Mouse (Mus musculus): ENCODE data around the gene Bad.
"Not testable (repeated sequence)": the region's sequence is repeated elsewhere in the genome, so short reads cannot be mapped to it uniquely, and the experiment has no call there.

Gene Bad

GRCm38 (mm10) chr19:6941372-6942248 lies at the start of gene Bad:
Gene Bad (plus strand): TSS chr19:6941861.
- peak; percentile 92 to 96 for DNase-seq (ENCODE audit: low spot score in 2 of 2)

GRCm38 (mm10) chr19:6892512-6892911 lies 49.1 kb upstream of the Bad start:
- no peak for DNase-seq (ENCODE audit: low spot score in 2 of 2)

- no peak for DNase-seq (ENCODE audit: low spot score in 2 of 2)
Measured at GRCm38 (mm10) chr19:6893731-6894451, 47.8 kb upstream of the Bad start.

GRCm38 (mm10) chr19:6895608-6896305 lies 45.9 kb upstream of the Bad start:
- DNase-seq (ENCODE audit: low spot score in 2 of 2) = not testable (repeated sequence)

GRCm38 (mm10) chr19:6899641-6900040 lies 42.0 kb upstream of the Bad start:
- no peak for DNase-seq (ENCODE audit: low spot score in 2 of 2)

- DNase-seq (ENCODE audit: low spot score in 2 of 2) = no peak
Measured at GRCm38 (mm10) chr19:6903031-6903430, 38.6 kb upstream of the Bad start.

GRCm38 (mm10) chr19:6904846-6905245 lies 36.8 kb upstream of the Bad start:
- DNase-seq (ENCODE audit: low spot score in 2 of 2) = no peak

GRCm38 (mm10) chr19:6905498-6906159 lies 36.0 kb upstream of the Bad start:
- no peak for DNase-seq (ENCODE audit: low spot score in 2 of 2)

- no peak for DNase-seq (ENCODE audit: low spot score in 2 of 2)
Measured at GRCm38 (mm10) chr19:6906199-6906598, 35.5 kb upstream of the Bad start.

GRCm38 (mm10) chr19:6907094-6907493 lies 34.6 kb upstream of the Bad start:
- no peak for DNase-seq (ENCODE audit: low spot score in 2 of 2)

- DNase-seq (ENCODE audit: low spot score in 2 of 2) = no peak
Measured at GRCm38 (mm10) chr19:6907811-6908540, 33.7 kb upstream of the Bad start.

- no peak for DNase-seq (ENCODE audit: low spot score in 2 of 2)
Measured at GRCm38 (mm10) chr19:6909021-6909420, 32.6 kb upstream of the Bad start.

GRCm38 (mm10) chr19:6909507-6910289 lies 32.0 kb upstream of the Bad start, which contains the start of the genes Trmt112 and Prdx5:
Gene Trmt112 (plus strand): TSS chr19:6909698.
Gene Prdx5 (minus strand): TSS chr19:6910106.
- DNase-seq (ENCODE audit: low spot score in 2 of 2) = peak; percentile 87 to 90

GRCm38 (mm10) chr19:6910306-6910705 lies 31.4 kb upstream of the Bad start:
- not testable (repeated sequence) for DNase-seq (ENCODE audit: low spot score in 2 of 2)

GRCm38 (mm10) chr19:6911101-6912074 lies 30.3 kb upstream of the Bad start:
- no peak for DNase-seq (ENCODE audit: low spot score in 2 of 2)

GRCm38 (mm10) chr19:6912205-6912970 lies 29.3 kb upstream of the Bad start:
- DNase-seq (ENCODE audit: low spot score in 2 of 2) = no peak

GRCm38 (mm10) chr19:6913036-6913435 lies 28.6 kb upstream of the Bad start:
- DNase-seq (ENCODE audit: low spot score in 2 of 2) = no peak

GRCm38 (mm10) chr19:6913991-6914390 lies 27.7 kb upstream of the Bad start:
- DNase-seq (ENCODE audit: low spot score in 2 of 2) = no peak
